Mouse (Mus musculus) stomach, postnatal 0 days (tissue): ENCODE results near the gene Mrpl19. TPM values are rescaled to one million over a fixed set of nuclear protein-coding genes. Genes with fewer than 3 reads are reported as not detected.
A peak's percentile ranks its signal among the peaks of the same experiment; 100 is the strongest.

Experiments used
- ATAC-seq: fragments of 200-750 bp; cut with Nextera tagmentation; 2 replicates; pipeline ENCODE4 v1.8.0; 2017; ENCODE audit not compliant: low FRiP score, low TSS enrichment
- DNase-seq: peaks from one replicate; pipeline ENCODE4 v3.0.0-alpha.2; 2016; ENCODE audit warnings: low spot score
- H3K27ac ChIP-seq: fragments of 300-500 bp; sonication (generic); replicated peaks from 2 replicates; pipeline ENCODE4 v1.5.1; 2014; ENCODE audit warnings: mild to moderate bottlenecking, control low read depth
- H3K27me3 ChIP-seq: fragments of 300-500 bp; sonication (generic); 2 replicates; pipeline ENCODE4 v1.6.1; 2014; ENCODE audit warnings: low read length; ENCODE audit not compliant: control insufficient read depth, insufficient read depth
- H3K36me3 ChIP-seq: fragments of 300-500 bp; sonication (generic); 2 replicates; pipeline ENCODE4 v1.6.1; 2014; ENCODE audit warnings: low read length, mixed read lengths; ENCODE audit not compliant: control insufficient read depth, insufficient read depth
- H3K4me1 ChIP-seq: fragments of 300-500 bp; sonication (generic); replicated peaks from 2 replicates; pipeline ENCODE4 v1.6.1; 2014; ENCODE audit warnings: antibody characterized with exemption; ENCODE audit not compliant: control insufficient read depth, insufficient read depth
- H3K4me2 ChIP-seq: fragments of 300-500 bp; sonication (generic); replicated peaks from 2 replicates; pipeline ENCODE4 v1.6.1; 2014; ENCODE audit warnings: low read depth, mild to moderate bottlenecking, control low read depth, moderate library complexity
- H3K4me3 ChIP-seq: fragments of 300-500 bp; sonication (generic); 2 replicates; pipeline ENCODE4 v1.5.1; 2014; ENCODE audit warnings: low read depth, low read length, control low read depth
- H3K9ac ChIP-seq: fragments of 300-500 bp; sonication (generic); 2 replicates; pipeline ENCODE4 v1.6.1; 2014; ENCODE audit warnings: mild to moderate bottlenecking, low read length, control low read depth, mixed read lengths
- H3K9me3 ChIP-seq: fragments of 300-500 bp; sonication (generic); 2 replicates; pipeline ENCODE4 v1.6.1; 2016; ENCODE audit warnings: low read length; ENCODE audit not compliant: control insufficient read depth
- CTCF ChIP-seq: IDR thresholded peaks from 2 replicates; pipeline ENCODE4 v1.5.1; 2016; ENCODE audit warnings: antibody characterized with exemption, low read depth, mild to moderate bottlenecking, moderate library complexity
- EP300 ChIP-seq: optimal IDR thresholded peaks from 2 replicates; pipeline ENCODE3; 2016; ENCODE audit warnings: antibody characterized with exemption
- WGBS: fragments of 180-500 bp; shearing (Covaris S2); extraction: QIAGEN DNeasy Blood & Tissue Kit; methylation state at CpG from one replicate; pipeline ENCODE4 v1.1.7; 2014; 5-methylcytosine and 5-hydroxymethylcytosine counted together
- polyA plus RNA-seq: library from polyadenylated mRNA; unstranded; fragments of >200 nt; fragmentation: Nextera tagmentation; extraction: Ambion mirVana; gene quantifications from 2 replicates; pipeline ENCODE4 v1.2.1, GENCODE M21; 2015

Gene Mrpl19
- polyA plus RNA-seq, 1 experiment from 2014 or later, result 28.6 TPM

- DNase-seq, result no peak
- WGBS, result 9% methylated on average over 5 of the region's 5 CpGs
- peak overlapping the region; percentile 84 for H3K4me2 ChIP-seq
These were observed 41.5 kb downstream of the Mrpl19 start for GRCm38 (mm10) chr6:81924304-81924703.

GRCm38 (mm10) chr6:81923523-81924142 is 42.1 kb downstream of the Mrpl19 start, which contains the start of gene Gcfc2:
TSS of gene Gcfc2 (plus strand) at chr6:81923669.
- Histone ChIP-seq H3K27ac (peak within 1 kb of the TSS; percentile 77), H3K4me3 (peak within 1 kb of the TSS; percentile 91), H3K4me2 (peak within 1 kb of the TSS; percentile 84), H3K9ac (peak within 1 kb of the TSS; percentile 92), H3K9me3 (no peaks in the 10 kb centered on the region), H3K4me1 (0 out of 2 replicates have a peak, but pooled peaks cover 3% of the 10 kb centered on the region), H3K27me3 (no peaks in the 10 kb centered on the region), H3K36me3 (no peaks in the 10 kb centered on the region)
- ATAC-seq (peak; percentile 93), DNase-seq (peak; percentile 92)
- under 1% methylated on average over 44 of the region's 56 CpGs for WGBS
- TF ChIP-seq EP300 (no peak), CTCF (0 out of 2 replicates have a peak, but pooled peaks have one; percentile 4)

More at GRCm38 (mm10) chr6:81924304-81924703, 41.5 kb downstream of the Mrpl19 start:
- H3K9me3 ChIP-seq, result no peaks in the 10 kb centered on the region
- TF ChIP-seq CTCF, result no peak
- TF ChIP-seq EP300, result no peak
- peak overlapping the region; percentile 92 for H3K9ac ChIP-seq
- no peaks in the 10 kb centered on the region for H3K36me3 ChIP-seq
- H3K27ac ChIP-seq, result no peak overlapping the region
- ATAC-seq, result 0 out of 2 replicates have a peak, but pooled peaks have one; percentile 16
- peak overlapping the region; percentile 91 for H3K4me3 ChIP-seq
- 0 out of 2 replicates have a peak, but pooled peaks cover 3% of the 10 kb centered on the region for H3K4me1 ChIP-seq
- H3K27me3 ChIP-seq, result no peaks in the 10 kb centered on the region

DNA sequence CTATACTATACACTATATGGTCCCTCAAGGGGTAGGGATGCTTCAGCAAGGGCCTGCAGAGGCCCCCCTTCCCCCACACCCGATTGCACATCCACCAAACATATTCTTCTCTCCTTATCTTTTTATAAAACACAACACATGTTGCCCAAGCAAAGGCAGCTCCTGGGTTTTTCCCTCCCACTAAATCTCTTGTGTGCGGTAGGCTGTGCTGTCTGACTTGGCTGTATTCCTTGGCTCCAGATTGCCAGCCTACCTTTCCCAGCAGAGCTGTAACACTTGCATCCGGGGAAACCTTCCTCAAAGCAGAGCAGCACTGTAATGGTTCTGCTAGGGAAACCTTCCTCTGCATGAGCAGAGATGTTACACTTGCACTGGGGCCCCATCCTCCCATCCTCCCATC is 53.6 kb downstream of the Mrpl19 start:
- WGBS, result 72% methylated on average over 3 of the region's 3 CpGs
- Histone ChIP-seq H3K4me3 (no peak overlapping the region), H3K27me3 (no peaks in the 10 kb centered on the region), H3K36me3 (no peaks in the 10 kb centered on the region), H3K4me2 (no peak overlapping the region), H3K9ac (no peak overlapping the region), H3K4me1 (no peaks in the 10 kb centered on the region), H3K9me3 (no peaks in the 10 kb centered on the region), H3K27ac (no peak overlapping the region)
- ATAC-seq, result no peak
- TF ChIP-seq EP300, result no peak
- TF ChIP-seq CTCF, result no peak
- no peak for DNase-seq

DNA sequence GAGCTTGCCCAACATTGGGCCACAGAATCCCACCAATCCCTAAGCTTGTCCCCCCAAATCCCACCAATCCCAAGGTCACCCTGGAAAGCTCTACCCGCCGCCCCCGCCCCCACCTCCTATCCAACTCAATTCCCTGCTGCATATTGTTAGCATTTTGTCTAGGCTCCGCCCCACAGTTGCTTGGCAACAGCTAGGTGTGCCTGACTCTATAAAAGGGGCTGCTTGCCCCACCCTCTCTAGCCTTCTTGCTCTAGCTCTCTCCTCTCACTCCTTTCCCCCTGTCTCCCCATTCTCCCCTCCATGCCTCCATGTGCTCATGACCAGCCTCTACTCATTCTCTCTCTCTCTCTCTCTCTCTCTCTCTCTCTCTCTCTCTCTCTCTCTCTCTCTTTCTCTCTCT is 54.0 kb downstream of the Mrpl19 start:
- TF ChIP-seq CTCF (no peak), EP300 (no peak)
- no peak for ATAC-seq
- no peaks in the 10 kb centered on the region for H3K36me3 ChIP-seq
- no peak overlapping the region for H3K9ac ChIP-seq
- H3K27me3 ChIP-seq, result no peaks in the 10 kb centered on the region
- WGBS, result 67% methylated on average over 4 of the region's 4 CpGs
- no peak for DNase-seq
- H3K4me1 ChIP-seq, result no peaks in the 10 kb centered on the region
- H3K9me3 ChIP-seq, result no peaks in the 10 kb centered on the region
- H3K4me3 ChIP-seq, result no peak overlapping the region
- no peak overlapping the region for H3K27ac ChIP-seq
- no peak overlapping the region for H3K4me2 ChIP-seq

GRCm38 (mm10) chr6:81911244-81911643 is 54.5 kb downstream of the Mrpl19 start:
- ATAC-seq (no peak), DNase-seq (no peak)
- Histone ChIP-seq H3K4me3 (no peak overlapping the region), H3K9ac (no peak overlapping the region), H3K4me2 (no peak overlapping the region), H3K9me3 (no peaks in the 10 kb centered on the region), H3K36me3 (no peaks in the 10 kb centered on the region), H3K27ac (no peak overlapping the region), H3K27me3 (no peaks in the 10 kb centered on the region), H3K4me1 (no peaks in the 10 kb centered on the region)
- 76% methylated on average over 5 of the region's 5 CpGs for WGBS
- TF ChIP-seq EP300 (no peak), CTCF (no peak)

GRCm38 (mm10) chr6:81910302-81910855 is 55.4 kb downstream of the Mrpl19 start:
- DNase-seq, result no peak
- Histone ChIP-seq H3K9me3 (no peaks in the 10 kb centered on the region), H3K4me1 (no peaks in the 10 kb centered on the region), H3K27ac (no peak overlapping the region), H3K36me3 (no peaks in the 10 kb centered on the region), H3K27me3 (no peaks in the 10 kb centered on the region), H3K4me3 (no peak overlapping the region), H3K9ac (no peak overlapping the region), H3K4me2 (no peak overlapping the region)
- TF ChIP-seq EP300 (no peak), CTCF (peak; percentile 14; the same call in 1 of the 2 replicates)
- ATAC-seq, result no peak
- WGBS, result 81% methylated on average over 25 of the region's 25 CpGs

Other genes starting within 250 kb of the Mrpl19 start
- 3.3 and 3.7 TPM in 2 replicates for gene Gcfc2, start 42.3 kb downstream of the Mrpl19 start, polyA plus RNA-seq
- 13.5 and 15.4 TPM in 2 replicates for gene Eva1a, start 75.1 kb upstream of the Mrpl19 start, polyA plus RNA-seq